Mouse (Mus musculus): ENCODE results near the gene Slc6a13.

Slc6a13 gene

DNA sequence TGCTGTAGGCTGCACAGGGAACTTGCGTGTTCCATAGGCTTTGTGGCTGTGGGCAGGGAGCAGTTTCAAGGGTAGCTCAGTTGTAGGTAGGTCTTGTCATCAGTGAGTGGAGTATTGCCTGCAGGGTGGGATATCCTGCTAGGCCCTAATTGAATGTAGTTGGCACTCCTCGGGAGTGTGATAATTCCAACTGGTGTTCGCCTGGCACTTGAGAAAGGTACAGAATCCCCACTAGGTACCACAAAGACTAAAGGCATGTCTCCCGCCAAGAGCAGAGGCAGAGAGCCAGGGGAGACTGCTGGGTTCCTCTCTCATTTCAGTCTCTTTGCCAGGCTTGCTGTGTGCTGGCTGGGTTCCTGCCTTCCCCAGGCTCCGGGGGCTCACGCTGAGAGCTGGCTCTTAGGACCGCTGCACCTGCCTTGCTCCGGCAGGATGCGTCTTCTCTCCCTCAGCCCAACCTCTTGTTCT is 28.4 kb downstream of the Slc6a13 start:
- DNase-seq: no peak

DNA sequence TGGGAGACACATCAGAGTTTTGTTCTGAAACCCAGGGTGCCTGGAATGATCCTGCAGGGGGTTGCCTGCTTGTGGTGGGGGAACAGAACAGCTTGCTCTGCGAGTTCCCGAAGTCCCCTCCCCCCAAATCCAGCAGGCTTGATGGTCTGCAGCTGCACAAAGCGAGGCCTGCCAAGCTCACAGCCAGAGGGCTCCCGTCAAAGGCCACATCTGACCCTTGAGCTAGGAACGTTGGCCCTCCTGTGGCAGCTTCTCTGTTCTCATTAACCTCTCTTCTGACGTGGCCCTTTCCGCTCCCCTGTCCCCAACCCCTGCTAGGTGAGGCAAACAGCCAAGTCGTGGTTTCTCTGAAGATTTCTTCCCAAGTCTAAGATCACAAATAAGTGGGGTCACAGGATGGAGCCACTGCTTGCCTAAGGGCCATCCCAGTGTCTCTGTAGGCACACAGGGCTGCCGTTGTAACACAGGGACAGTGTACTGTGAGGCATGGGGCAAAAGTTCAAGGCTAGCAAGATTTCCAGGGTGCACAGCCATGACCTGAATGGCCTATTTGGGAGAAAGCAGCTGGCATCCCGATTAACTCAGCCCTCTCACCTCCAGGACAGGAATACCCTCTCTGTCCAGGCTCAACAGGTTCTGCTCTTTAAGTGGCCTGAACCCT is 30.0 kb downstream of the Slc6a13 start:
- DNase-seq: peak; percentile 56

DNA sequence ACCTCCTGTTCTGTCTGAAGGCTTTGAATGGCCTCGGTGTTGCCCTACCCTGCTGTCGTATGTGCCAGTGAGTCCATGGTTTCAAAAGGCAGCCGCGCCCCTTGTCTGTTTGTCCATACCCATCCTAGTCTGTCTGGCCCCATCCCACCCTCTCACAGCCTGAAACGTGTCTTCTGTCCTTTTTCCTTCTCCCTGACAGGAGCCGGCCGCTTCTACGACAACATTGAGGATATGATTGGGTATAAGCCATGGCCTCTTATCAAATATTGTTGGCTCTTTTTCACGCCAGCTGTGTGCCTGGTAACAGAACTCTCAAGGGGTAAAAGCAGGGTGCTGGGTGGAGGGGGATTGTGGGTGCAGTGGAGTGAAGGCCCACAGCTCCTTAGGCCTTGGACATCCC is 35.8 kb downstream of the Slc6a13 start:
- DNase-seq: no peak

DNA sequence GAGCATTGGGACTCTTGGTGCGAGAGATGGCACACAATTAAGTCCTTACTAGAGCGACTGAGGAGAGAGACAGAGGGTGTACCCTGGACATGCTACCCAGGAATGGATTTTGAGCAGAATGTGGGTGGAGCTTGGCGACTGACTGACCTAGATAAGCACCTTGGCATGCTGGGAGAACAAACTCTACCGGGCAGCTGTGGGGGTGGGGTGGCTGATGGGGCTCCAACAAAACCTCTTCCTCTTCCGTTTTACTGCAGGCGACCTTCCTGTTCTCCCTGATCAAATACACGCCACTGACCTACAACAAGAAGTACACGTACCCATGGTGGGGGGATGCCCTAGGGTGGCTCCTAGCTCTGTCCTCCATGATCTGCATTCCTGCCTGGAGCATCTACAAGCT is 36.5 kb downstream of the Slc6a13 start:
- no peak for DNase-seq

DNA sequence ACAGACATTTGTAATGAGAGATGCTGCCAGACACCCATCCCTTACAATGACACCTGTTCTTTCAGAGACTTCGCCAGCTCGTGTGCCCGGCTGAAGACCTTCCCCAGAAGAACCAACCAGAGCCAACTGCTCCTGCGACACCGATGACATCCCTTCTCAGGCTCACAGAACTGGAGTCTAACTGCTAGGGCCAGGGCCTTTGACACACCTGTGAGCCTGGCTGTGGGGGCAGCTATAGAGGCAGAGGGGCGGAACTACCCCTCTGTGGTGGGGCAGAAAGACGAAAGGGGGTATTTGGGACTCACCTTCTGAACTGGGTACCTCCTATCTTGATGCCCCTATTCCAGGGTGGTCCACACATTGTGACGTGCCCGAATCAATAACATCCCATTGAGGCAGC is 37.2 kb downstream of the Slc6a13 start:
- DNase-seq: no peak

DNA sequence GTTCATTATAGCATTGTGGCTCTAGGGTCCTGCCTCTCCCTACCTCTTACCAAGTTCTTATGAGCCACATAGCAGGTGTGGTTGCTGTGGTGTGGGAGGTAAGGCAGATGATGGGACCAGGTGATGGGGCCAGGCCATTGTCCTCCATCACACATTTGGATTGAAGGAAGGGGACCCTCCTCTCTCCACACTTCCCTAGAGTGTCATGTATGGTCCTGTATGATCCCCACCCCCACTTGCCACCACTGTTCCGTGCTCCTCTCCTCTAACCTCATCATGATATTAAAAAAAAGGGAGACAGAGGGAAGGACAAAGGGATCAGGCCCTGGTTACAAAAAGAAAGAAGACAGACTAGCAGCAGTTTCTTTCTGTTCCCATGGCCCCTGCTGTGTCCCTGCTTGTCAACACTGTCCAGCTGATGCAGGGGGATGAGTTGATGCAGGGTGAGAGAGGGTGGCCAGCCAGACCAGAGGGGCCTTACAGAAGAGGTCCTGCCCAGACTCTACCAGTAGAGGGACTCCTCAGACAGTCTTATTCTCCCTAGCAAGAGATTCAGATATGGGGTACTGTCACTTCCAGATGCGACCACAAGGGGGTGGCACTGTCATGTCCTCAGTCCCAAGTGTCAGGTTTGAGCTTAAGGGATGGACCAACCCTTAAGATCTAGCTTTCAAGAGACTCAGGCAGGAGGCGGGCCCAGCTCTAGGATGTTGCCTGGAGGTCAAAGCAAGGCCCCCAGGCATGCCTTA is 37.9 kb downstream of the Slc6a13 start:
- DNase-seq: peak; percentile 77

DNA sequence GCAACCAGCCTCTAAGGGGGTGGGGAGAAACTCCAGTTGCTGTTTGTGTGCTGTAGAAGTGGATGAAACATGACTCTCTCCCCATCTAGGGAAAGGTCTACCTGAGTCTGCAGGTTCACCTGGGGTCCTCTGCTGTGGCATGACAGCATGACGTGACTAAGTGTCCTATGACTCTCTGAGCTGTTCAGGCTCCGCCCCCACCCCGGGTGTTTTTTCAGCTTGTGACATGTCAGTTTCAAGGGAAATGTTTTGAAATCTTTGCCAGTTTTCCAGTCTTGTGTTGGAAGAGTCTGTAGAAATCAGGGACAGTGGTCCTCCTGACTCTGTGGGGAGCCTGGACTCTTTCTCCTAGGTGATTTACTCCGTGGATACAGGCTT is 38.5 kb downstream of the Slc6a13 start:
- DNase-seq: no peak

DNA sequence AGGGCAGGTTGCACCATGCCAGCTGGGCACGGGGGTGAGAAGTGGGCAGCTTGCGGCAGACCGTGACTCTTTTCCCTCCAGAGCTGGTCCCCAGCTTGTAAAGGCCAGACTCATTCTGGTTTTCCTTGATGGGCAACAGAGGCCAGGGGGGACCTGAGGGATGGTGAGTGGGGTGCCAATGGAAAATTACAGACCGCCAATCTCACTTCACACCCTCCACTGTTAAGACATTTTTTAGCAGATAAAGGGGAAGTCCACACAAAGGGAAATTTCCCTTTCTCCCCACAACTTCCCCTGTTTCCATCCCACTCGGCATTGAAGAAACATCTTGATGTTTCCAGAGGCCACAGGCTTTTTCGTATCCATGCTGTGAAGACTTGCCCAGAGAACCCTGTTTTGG is 41.6 kb downstream of the Slc6a13 start:
- DNase-seq: no peak

DNA sequence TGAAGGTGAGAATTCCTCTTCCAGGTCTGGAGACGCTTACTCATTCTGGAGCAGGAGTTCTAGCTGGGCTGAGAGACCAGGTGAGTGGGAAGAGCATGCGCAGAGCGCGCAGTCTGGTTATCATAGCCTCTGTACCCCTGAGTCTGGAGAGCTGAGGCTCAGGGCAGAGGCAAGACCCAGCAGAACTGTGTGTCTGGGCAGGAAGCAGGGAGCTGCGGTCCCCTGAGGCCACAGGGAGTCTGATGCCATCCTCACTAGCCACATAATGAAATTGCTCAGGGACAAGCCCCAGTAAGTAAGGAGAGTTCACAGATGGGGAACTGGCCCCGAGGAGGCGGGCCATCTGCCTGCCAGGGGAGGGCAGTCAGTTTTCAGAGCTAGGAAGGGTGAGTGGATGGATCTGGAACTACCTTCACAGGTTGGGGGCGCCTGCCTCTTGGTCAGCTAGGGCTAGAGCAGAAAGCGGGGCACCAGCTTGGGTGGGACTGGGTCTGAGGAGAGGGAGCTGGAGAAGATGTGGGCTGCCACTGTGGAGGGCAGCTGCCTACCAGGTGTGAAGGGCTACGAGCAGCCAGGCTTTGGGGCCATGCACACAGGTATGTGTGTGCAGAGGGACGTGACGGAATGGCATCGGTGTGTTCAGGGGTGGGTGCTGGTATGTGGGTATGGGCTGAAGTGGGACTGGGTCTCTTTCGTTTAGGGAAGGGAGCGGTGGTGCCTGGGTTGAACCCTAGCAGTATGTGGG is 43.2 kb downstream of the Slc6a13 start, which contains the start of gene Slc6a12:
Slc6a12 (plus strand) TSS at position 51 of the 745 bp plus-strand sequence.
- DNase-seq: peak; percentile 12

DNA sequence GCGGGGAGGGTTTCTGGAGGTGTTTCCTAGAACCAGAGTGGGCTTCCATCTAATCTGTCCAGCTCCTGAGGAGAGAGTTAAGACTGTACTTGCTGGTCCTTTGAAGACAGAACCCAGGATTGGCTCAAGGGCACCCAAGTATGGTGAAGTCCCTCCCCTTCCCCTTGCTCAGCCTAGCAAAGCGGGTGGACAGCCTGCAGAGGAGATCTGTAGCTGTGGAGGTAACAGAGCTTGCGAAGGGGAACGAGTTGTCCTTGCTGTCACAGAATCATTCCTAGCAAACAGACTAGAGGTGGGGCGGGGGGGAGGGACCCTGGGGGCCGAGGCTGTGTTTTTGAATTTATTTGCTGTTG is 43.7 kb downstream of the Slc6a13 start:
- DNase-seq: no peak

DNA sequence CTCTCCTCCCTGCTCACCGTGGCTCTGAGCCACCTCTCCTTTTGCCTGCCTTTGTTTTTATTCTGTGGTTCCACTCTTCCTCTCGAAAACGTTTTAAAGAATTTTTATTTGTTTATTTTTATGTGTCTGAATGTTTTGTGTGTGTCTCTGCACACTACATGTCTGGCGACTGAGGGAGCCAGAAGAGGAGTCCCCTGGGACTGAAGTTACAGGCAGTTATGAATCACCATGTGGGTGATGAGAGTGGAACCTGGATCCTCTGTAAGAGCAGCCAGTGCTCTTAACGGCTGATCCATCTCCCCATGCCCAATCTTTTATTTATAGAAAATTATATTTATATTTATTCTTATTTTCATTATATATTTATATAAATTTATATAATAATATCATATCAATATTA is 44.3 kb downstream of the Slc6a13 start:
- no peak for DNase-seq

DNA sequence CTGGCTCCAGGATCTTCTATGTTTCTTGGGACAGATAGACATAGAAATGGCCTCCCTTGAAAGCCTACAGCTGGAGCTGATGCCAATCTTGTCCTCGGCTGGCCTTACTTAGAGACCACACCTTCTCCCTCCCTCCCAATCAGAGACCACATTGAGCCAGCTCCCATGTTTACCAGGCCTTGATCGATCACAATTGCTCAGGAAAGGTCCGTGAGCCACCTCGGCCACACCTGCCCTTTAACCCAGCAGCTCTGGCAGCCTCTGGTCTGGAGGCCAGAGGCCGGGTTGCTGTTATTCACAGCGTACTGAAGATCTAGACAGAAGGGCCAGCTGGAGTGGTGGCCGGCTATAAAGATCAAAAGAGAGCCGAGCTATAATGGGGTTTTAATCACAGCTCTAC is 46.4 kb downstream of the Slc6a13 start:
- no peak for DNase-seq

DNA sequence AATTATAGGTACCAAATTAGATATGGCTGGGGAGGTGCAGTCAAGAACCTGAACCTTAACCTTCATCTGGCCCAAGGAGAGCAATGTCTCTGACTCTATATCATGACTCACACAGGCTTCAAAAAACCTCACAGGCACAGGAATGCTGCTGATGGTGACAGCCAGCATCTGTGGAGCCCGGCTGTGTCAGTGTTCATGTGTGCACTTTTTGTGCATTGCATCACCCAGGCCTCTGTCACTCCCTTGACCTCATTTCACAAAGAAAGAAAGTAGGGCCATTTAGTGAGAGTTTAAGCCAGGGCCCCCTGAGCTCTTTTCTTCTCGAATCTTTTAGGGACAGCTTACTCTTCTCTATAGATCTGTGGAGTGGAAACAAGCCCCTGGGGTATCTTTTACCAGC is 52.2 kb downstream of the Slc6a13 start:
- no peak for DNase-seq

DNA sequence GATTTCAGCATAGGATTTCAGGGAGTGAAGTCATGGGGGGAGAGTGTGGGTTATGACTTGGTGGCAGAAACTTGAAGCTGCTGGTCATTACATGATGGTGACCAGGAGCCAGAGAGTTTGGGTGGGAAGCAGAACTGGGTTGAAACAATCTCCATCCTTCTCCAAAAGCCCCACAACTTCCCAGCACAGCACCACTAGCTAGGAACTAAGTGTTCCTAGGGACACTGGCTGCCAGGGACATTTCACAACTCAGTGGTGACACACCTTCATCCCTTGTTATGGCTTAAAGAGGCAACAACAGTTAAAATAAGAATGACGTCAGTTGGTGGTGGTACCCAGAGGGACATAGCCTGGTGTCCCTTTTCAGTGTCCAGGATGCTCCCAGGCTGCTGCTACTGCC is 56.0 kb downstream of the Slc6a13 start:
- no peak for DNase-seq

DNA sequence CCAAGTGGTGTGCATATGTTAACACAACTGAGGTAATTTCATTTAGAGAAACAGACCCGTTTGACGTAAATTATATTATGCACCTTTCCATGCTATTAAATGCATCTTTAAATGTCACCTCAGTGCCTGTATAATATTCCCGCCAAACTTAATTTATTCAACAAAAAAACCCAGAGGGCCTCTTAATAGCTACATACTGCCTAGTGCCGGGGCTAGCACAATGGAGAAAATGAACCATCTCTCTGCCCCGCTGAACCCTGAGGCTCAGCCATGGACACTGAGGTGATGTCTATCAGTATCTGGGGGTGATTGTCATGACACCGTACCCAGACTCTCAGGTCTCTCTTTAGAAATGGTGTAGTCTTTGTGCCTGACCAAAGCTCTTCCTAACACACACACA is 57.2 kb downstream of the Slc6a13 start:
- DNase-seq: no peak

DNA sequence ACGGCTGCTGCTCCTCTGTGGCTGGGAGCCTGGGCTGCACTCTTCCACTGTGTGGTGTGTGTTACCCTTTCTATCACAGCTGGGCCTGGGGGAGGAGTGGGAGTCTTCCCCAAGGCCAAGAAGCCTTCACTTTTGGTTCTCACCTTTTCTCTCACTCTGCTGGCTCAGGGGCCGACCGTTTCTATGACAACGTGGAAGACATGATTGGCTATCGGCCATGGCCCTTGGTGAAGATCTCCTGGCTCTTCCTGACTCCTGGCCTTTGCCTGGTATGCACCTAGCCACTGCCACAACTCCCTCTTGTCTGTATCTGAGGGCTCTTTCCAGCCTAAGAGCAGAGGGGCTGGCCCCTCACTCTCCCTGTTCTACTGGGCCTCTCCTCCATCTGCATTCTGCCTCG is 63.0 kb downstream of the Slc6a13 start:
- no peak for DNase-seq

DNA sequence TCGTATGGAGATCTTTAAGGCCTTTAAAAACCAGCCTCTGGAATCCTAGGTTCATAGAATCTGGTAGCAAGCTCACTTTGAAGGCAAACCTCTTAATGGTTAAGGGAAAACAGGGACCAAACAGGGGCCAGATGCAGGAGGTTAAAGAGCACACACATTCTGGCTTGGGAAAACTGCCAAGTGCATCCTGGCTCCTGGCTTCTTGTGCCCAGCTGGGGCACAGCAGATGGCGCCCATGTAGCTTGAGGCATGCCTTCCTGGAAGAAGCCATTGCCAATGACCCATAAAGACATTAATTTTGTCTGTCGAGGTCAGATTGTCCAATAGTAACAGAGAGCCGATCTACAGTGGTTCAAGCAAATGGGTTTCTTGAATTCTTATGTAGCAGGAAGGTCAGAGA is 63.9 kb downstream of the Slc6a13 start:
- DNase-seq: no peak

DNA sequence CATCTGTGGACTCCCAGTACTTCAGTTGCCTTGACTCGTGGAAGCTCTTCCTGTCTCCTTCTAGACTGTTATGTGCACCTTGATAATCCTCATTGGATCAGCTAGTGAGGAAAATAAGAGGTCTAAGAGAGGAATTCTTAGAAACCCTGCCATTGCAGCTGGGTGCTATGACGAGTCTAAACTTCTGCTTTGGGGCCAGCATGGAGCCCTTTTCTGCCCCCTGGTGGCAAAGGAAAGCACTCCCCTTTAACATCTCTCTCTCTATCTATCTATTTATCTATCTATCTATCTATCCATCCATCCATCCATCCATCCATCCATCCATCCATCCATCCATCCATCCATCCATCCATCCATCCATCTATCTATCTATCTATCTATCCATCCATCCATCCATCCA is 66.5 kb downstream of the Slc6a13 start:
- peak; percentile 63 for DNase-seq

DNA sequence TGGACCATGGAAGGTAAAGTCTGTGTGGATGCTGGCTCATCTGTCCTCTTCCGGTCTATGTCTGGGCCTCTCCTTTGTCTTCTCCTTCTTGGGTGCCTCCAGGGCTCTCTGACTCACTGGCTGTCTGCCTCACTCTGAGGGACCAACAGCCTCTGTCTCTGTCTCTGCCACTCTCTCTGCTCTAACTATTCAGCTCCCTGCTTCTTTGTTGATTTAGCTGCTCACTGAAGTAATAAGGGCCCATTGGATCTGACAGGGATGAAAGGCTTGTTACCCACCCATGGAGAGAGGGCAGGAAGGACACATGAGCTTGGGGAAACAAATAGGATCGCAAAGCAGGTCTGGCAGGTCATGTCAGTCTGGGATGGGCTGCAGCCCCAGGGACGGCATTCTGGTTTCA is 67.1 kb downstream of the Slc6a13 start:
- DNase-seq: no peak

DNA sequence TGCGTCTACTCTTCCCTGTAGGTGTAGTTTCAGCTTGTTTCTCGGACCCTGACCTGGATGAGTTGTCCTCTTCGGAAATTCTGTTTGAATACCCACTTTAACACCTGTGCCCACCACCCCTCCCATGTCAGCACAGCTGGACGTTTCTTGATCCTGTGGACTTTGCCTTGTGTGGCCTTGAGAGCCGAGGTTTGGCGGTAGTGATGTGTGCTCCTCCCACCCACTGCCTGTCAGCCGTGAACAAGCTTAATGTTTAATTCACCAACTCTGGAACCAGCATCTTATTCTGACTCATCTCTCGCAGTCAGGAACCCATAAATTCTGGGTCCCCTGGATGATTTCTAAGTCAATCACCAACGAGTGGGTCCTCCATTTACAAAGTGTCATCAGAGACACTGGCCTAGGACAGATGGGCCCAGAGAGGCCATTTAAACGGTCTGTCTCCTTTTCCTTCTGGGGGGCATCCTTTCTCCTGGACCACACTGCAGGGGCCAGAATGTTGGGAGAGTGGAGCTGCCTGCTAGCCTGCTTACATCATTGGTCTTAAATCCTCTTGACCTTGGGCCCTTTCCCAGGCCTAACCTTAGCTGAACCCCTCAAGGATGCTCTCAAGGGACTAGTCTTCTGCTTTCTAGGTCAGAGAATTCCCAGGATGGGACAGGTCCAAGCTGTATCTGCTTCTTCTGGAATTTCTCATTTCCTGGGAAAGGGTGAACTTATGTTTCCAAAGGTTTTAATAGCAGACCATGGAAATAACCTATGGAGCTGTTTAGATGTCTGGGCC is 71.4 kb downstream of the Slc6a13 start:
- no peak for DNase-seq

DNA sequence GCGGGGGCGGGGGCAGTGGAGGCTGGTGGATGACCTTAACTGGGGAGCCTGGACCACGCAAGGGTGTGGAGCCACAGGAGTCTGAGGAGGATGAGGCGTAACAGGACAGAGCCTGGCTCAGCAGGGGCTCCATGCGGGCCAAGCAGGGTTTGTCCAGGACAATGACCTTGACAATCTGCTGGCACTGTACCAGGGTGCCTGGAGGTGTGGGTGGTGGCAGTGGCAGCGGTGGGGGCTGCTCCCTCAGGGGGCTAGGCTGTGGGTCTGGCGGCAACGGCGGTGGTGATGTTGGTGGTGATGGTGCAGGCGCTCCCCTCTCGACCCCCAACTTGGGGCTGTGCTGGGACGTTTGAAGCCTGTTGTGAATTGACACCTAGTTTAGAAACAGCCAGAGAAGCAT is 76.1 kb downstream of the Slc6a13 start:
- DNase-seq: no peak

DNA sequence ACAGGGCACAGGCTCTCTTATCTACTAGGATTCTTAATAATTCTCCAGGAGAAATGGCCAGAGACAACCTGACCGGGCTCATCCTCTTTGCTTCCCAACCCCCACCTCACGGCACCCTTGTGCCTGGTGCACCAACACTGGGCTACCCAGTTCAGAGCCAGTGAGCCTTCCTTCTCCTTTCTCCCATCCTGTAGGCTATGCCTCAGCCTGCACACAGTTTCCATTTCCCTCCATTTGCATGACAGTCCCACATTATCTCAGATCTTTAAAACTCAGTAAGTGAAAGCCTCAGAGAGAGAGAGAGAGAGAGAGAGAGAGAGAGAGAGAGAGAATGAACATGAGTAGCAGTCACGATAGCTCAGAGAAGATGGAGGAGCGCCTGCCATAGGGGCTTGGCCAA is 78.2 kb downstream of the Slc6a13 start:
- no peak for DNase-seq

DNA sequence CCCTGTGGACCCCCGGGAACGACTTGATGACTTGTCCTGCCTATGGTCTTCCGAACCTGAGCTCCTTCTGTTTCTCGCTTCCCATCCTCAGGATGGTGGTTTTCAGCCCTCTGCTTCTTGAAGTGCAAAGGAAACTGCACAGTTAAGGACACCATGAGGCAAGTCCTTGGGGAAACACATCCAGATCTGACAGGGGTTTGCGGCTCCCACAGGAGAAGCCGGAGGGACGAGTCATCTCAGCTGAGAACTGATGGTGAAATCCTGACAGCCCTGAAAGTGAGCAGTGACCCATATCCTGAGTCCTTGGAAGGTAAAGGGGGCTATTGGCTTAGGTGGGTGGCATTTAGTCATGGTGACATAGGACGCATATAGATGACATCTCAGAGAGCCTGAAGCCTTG is 80.5 kb downstream of the Slc6a13 start:
- DNase-seq: no peak
